7 mouse cellular contexts compared by ENCODE assay signal in genomic region chr5:22549366-22550032, GRCm38 (mm10). TPM values are rescaled to one million over a fixed set of nuclear protein-coding genes. Genes with fewer than 3 reads are reported as not detected.
A peak's percentile ranks its signal among the peaks of the same experiment; 100 is the strongest.
DNase-seq lines count a peak whose midpoint lies in the region; ATAC-seq and TF ChIP-seq lines count a peak whose summit lies in the region.

No protein-coding gene starts in this region.

- H3K4me3 ChIP-seq in testis, adult 2 months (ENCODE audit: control insufficient read depth, low read depth, low read length) = peak overlapping the region; percentile 98
- peak overlapping the region; percentile 79 for H3K4me3 ChIP-seq in erythroblast, embryonic 14.5 days (replicated peaks)
- H3K4me3 ChIP-seq in limb, embryonic 13.5 days = peak overlapping the region; percentile 69

- no peak for TF ChIP-seq POLR2A in testis, adult 2 months (IDR thresholded peaks at IDR 0.05; ENCODE audit: control insufficient read depth, low read depth, low read length)

- H3K27me3 ChIP-seq in testis, adult 2 months (ENCODE audit: control insufficient read depth, insufficient read depth, low read length) = no peaks in the 10 kb centered on the region
- H3K27me3 ChIP-seq in erythroblast, embryonic 14.5 days (ENCODE audit: control insufficient read depth) = no peaks in the 10 kb centered on the region
- no peaks in the 10 kb centered on the region for H3K27me3 ChIP-seq in limb, embryonic 13.5 days

- no peak for DNase-seq in testis, postnatal 14 days (ENCODE audit: low spot score)
- DNase-seq in retina, postnatal 1 day = peak; percentile 41
- DNase-seq in right cerebral cortex, postnatal 4 days = no peak
- DNase-seq in thymus, adult 18-20 months = no peak

- 16% methylated on average over 11 of the region's 11 CpGs for WGBS in limb, embryonic 13.5 days

- H3K27ac ChIP-seq in testis, adult 2 months (ENCODE audit: control insufficient read depth, insufficient read depth, low read depth, low read length) = peak overlapping the region; percentile 95
- peak overlapping the region; percentile 86 for H3K27ac ChIP-seq in limb, embryonic 13.5 days

- peak overlapping the region; percentile 84 for H3K9ac ChIP-seq in limb, embryonic 13.5 days

- no peak; the same call in 1 of the 2 replicates for ATAC-seq in limb, embryonic 13.5 days (ENCODE audit: low FRiP score, low read depth)

- peak overlapping the region; percentile 80 for H3K4me2 ChIP-seq in limb, embryonic 13.5 days (replicated peaks)

- H3K4me1 ChIP-seq in testis, adult 2 months (ENCODE audit: control insufficient read depth, insufficient read depth, low read length) = peaks cover 8% of the 10 kb centered on the region
- H3K4me1 ChIP-seq in erythroblast, embryonic 14.5 days (ENCODE audit: control insufficient read depth) = peaks cover 72% of the 10 kb centered on the region
- H3K4me1 ChIP-seq in limb, embryonic 13.5 days = peaks cover 12% of the 10 kb centered on the region; the same call in 1 of the 2 replicates

- no peaks in the 10 kb centered on the region; the same call in 1 of the 2 replicates for H3K36me3 ChIP-seq in testis, adult 2 months (ENCODE audit: control insufficient read depth, insufficient read depth, low read length)
- H3K36me3 ChIP-seq in erythroblast, embryonic 14.5 days (ENCODE audit: control insufficient read depth) = peaks cover 61% of the 10 kb centered on the region
- H3K36me3 ChIP-seq in limb, embryonic 13.5 days = peaks cover 21% of the 10 kb centered on the region

- peaks cover 20% of the 10 kb centered on the region for H3K9me3 ChIP-seq in erythroblast, embryonic 14.5 days (ENCODE audit: control insufficient read depth, low read length)
- H3K9me3 ChIP-seq in limb, embryonic 13.5 days = no peaks in the 10 kb centered on the region

- TF ChIP-seq CTCF in testis, adult 2 months (IDR thresholded peaks at IDR 0.05; ENCODE audit: control insufficient read depth, insufficient read depth, insufficient replicate concordance, low read depth, low read length) = no peak

RNA-seq across cellular contexts. Expression of gene Orc5, which starts 0.7 kb away (rescaled TPM):
- 4.3 and 7.2 TPM in 2 replicates for polyA plus RNA-seq in testis, adult 2 months (2012; rRNA removed)
- 0.69 and 0.72 TPM in 2 replicates for polyA plus RNA-seq in erythroblast, embryonic 14.5 days (2012)
- polyA plus RNA-seq in limb, embryonic 13.5 days (2015; fragmentation: Nextera tagmentation; extraction: Ambion mirVana) = 39.4 and 42.1 TPM in 2 replicates
